Mouse (Mus musculus): ENCODE measurements at regions not wholly inside any gene's neighbourhood (a gene's known extent, or its start where the extent isn't known, plus 50 kb on each side); places are given as distances from the start of the nearest gene placed in this dataset.

- no peak for DNase-seq
Measured at GRCm38 (mm10) chr3:130977921-130978700, 132.2 kb upstream of the Lef1 start.

GRCm38 (mm10) chr3:130976206-130976605, 134.1 kb upstream of the Lef1 start:
- no peak for DNase-seq

GRCm38 (mm10) chr3:130975291-130975690, 135.0 kb upstream of the Lef1 start:
- DNase-seq = no peak

GRCm38 (mm10) chr3:130972126-130972525, 138.1 kb upstream of the Lef1 start:
- DNase-seq = peak; percentile 11

- DNase-seq = no peak
Measured at GRCm38 (mm10) chr3:130965275-130965674, 145.0 kb upstream of the Lef1 start.

- DNase-seq = no peak
Measured at GRCm38 (mm10) chr3:130964088-130964487, 146.2 kb upstream of the Lef1 start.

- no peak for DNase-seq
Measured at GRCm38 (mm10) chr3:130963625-130964024, 146.6 kb upstream of the Lef1 start.

GRCm38 (mm10) chr3:130962701-130963472, 147.4 kb upstream of the Lef1 start:
- DNase-seq = no peak

GRCm38 (mm10) chr3:130962151-130962633, 148.1 kb upstream of the Lef1 start:
- no peak for DNase-seq

- no peak for DNase-seq
Measured at GRCm38 (mm10) chr3:130961704-130962103, 148.6 kb upstream of the Lef1 start.

- no peak for DNase-seq
Measured at GRCm38 (mm10) chr3:130955958-130956357, 154.3 kb upstream of the Lef1 start.

GRCm38 (mm10) chr3:130951381-130951780, 158.9 kb upstream of the Lef1 start:
- no peak for DNase-seq

GRCm38 (mm10) chr3:130950872-130951271, 159.4 kb upstream of the Lef1 start:
- DNase-seq = no peak

- DNase-seq = no peak
Measured at GRCm38 (mm10) chr3:130947880-130948279, 162.4 kb upstream of the Lef1 start.

- no peak for DNase-seq
Measured at GRCm38 (mm10) chr3:130947277-130947606, 163.0 kb upstream of the Lef1 start.

- no peak for DNase-seq
Measured at GRCm38 (mm10) chr3:130946576-130947276, 163.5 kb upstream of the Lef1 start.

GRCm38 (mm10) chr3:130945861-130946449, 164.3 kb upstream of the Lef1 start:
- peak; percentile 50 for DNase-seq

- no peak for DNase-seq
Measured at GRCm38 (mm10) chr3:130945396-130945795, 164.9 kb upstream of the Lef1 start.

GRCm38 (mm10) chr3:130944241-130944640, 166.0 kb upstream of the Lef1 start:
- no peak for DNase-seq

- DNase-seq = no peak
Measured at GRCm38 (mm10) chr3:130942947-130943630, 167.2 kb upstream of the Lef1 start.

GRCm38 (mm10) chr3:130940302-130940867, 169.9 kb upstream of the Lef1 start:
- peak; percentile 36 for DNase-seq

- DNase-seq = no peak
Measured at GRCm38 (mm10) chr3:130936980-130937379, 173.3 kb upstream of the Lef1 start.
